Mouse (Mus musculus) liver, adult 2 months (tissue): ENCODE measurements around the gene Unkl.

Experiments
- CTCF ChIP-seq: fragments of 200-500 bp; IDR thresholded peaks from 2 replicates; pipeline ENCODE4 v1.5.1; 2011; ENCODE audit warnings: low read depth, low read length, control low read depth
- POLR2A ChIP-seq: fragments of 200-500 bp; IDR thresholded peaks from 2 replicates; pipeline ENCODE4 v1.6.1; 2011; ENCODE audit warnings: low read length, control low read depth; ENCODE audit not compliant: insufficient read depth; ENCODE audit errors: extremely low read depth

- TF ChIP-seq CTCF = no peak
- TF ChIP-seq POLR2A = no peak
Observed at GRCm38 (mm10) chr17:25162161-25162560, 26.0 kb upstream of the Unkl start, which contains the start of gene Ccdc154.
